Mouse (Mus musculus): ENCODE data around the gene Pdzrn3.

DNA sequence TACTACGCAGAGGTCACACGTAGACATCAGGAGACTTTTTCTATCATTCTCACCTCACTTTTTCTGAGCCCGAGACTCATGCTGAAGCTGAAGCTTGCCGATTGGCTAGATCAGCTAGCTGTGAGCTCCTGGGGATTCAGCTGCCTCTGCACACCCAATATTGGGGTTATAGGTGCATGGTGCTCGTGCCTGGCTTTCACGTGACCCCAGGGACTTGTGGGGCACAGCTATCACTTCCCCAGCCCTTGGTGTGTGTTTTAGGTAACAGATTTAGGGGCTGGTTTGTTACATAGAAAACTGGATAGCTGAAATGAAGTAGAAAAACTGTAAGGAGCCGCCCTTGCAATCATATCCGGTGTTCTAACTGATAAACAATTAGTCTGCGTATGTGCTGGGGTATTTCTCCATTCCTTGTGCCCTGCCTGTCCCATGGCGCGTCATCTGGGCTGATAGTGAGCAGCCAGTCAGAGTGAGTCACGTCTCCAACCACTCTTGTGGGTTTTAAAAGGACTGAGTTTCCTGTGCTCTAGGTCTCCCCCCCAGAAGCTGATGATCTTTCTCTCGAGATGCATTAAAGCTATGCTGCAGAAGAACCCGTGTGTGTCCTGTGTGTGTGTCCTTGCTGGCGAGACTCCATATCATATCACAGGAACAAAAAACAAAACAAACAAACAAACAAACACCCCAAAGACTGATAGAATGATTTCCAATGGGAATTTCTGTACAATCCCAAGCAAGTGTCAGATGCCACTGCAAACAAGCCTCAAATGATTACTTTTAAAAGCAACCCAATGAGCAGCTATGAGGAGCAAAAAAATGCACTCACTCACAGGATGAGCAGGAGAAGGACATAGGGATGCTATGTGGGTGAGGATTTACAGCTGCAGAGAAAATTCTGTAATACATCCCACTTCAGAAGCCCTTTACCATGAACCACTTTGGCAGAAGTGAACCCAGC, 79.9 kb downstream of the Pdzrn3 start:
- no peak for TF ChIP-seq CTCF (IDR thresholded peaks at IDR 0.05; ENCODE audit: borderline replicate concordance, control insufficient read depth, extremely low read depth, insufficient read depth, low read length, poor library complexity)
- no peak for TF ChIP-seq POLR2A (IDR thresholded peaks at IDR 0.05; ENCODE audit: control insufficient read depth, extremely low read depth, insufficient read depth, low read length, poor library complexity)
